Mouse (Mus musculus): ENCODE results near the gene Trir.

Gene Trir

GRCm38 (mm10) chr8:84994375-84994774, 32.2 kb upstream of the Trir start:
- no peak for DNase-seq (ENCODE audit: low spot score in 2 of 2)

GRCm38 (mm10) chr8:84995680-84996079, 30.9 kb upstream of the Trir start:
- no peak for DNase-seq (ENCODE audit: low spot score in 2 of 2)

DNA sequence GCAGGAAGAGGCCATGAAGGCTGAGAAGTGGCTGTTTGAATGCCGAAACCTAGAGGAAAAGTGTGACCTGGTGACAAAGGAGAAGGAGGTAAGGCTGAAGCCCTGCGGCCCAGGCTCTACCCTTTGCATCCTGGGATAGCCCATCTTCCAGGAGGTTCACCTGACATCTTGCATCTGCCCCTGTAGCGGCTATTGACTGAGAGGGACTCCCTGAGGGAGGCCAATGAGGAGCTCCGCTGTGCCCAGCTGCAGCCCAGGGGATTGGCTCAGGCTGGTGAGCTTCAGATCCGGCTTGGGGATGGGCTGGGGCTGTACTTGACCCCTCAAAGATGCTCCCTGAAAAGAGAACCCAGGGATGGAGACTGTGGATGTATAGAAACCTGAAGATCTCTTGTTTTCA, 29.6 kb upstream of the Trir start:
- DNase-seq (ENCODE audit: low spot score in 2 of 2) = no peak

DNA sequence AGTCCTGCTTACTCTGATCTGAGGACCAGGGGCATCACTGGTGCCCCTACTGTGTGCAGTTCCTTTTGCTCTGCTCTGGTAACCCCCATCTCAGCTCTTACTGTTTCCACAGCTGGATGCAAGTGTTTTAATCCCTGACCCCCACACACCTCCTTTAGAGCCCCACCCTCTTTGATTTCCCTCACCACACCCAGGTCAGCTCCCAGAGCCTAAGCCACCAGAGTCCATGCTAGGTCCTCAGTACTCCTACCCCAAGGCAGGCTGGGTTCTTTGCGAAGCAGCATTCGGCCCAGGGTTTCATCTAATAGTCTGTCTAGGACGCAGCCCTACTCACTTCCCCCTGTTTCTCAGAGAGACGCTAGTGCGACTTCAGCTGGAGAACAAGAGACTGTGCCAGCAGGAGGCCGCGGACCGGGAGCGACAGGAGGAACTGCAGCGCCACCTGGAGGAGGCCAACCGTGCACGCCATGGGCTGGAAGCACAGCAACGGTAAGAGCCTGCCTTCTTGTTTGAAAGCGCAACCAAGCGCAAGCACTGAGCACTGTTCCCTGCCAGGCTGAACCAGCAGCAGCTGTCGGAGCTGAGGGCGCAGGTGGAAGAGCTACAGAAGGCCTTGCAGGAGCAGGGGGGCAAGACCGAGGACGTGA, 28.9 kb upstream of the Trir start:
- peak; percentile 85 to 89 for DNase-seq (ENCODE audit: low spot score in 2 of 2)

- no peak for DNase-seq (ENCODE audit: low spot score in 2 of 2)
Measured at GRCm38 (mm10) chr8:85007686-85008085, 18.9 kb upstream of the Trir start.

DNA sequence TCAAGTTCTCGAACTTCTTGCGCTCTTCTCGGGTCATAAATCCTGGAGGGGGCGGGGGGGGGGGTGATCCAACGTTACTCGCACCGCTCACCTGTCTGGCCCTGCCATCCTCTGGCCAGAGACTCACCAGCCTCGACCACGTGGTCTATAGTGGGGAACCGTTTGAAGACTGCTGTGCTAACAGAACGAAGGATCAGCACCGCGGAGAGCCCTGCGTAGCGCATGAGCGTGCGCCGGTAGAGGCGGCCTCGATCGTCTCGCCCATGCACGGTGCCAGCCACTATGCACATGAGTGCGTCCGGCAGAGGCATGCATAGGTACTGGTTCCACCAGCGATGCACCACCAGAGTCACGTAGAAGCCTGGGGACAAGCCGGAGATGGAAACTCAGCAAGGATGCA, 15.4 kb upstream of the Trir start:
- DNase-seq (ENCODE audit: low spot score in 2 of 2) = no peak

- DNase-seq (ENCODE audit: low spot score in 2 of 2) = peak in 1 of 2 experiments; percentile 57
Measured at GRCm38 (mm10) chr8:85013230-85013840, 13.3 kb upstream of the Trir start.

DNA sequence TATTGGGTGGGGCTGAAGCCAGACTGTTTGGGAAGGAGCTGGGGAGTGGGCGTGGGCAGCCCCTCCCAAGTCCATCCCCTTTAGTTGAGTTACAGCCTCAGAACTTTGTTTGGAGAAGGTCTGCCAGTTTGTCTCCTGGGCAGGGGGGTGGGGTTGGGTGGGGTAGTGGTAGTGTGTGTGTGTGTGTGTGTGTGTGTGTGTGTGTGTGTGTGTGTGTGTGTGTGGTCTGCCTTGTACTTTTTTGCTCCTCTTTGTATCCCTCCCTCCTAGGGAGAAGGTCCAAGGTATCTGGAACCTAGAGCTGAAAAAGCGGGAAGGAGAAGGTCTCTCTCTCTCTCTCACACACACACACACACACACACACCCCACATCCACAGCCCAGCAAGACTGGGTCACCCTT, 12.2 kb upstream of the Trir start, which contains the start of gene Best2:
Gene Best2, minus strand, starts transcription at position 101 of the 400 bp plus-strand sequence.
- DNase-seq (ENCODE audit: low spot score in 2 of 2) = no peak

DNA sequence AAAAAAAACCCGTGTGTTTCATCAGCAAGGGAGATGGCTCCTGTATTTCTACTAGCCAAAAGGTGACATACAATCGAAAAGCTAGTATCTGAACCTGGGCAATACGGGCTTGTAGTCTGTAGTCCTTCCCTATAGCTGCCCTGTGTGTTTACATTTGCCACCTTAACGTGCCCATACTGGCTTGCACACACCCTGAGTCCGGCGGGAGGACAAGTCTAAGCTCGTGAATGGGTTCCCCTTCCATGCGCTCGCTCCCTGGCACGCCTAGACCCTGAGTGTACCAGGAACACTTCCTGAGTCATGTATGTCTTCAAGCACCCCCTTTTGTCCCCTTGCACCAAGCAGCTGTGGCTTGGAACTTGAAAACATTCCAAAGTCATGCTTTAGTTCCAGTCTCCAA, 9.9 kb upstream of the Trir start:
- DNase-seq (ENCODE audit: low spot score in 2 of 2) = no peak

GRCm38 (mm10) chr8:85017209-85017608, 9.4 kb upstream of the Trir start:
- DNase-seq (ENCODE audit: low spot score in 2 of 2) = no peak

DNA sequence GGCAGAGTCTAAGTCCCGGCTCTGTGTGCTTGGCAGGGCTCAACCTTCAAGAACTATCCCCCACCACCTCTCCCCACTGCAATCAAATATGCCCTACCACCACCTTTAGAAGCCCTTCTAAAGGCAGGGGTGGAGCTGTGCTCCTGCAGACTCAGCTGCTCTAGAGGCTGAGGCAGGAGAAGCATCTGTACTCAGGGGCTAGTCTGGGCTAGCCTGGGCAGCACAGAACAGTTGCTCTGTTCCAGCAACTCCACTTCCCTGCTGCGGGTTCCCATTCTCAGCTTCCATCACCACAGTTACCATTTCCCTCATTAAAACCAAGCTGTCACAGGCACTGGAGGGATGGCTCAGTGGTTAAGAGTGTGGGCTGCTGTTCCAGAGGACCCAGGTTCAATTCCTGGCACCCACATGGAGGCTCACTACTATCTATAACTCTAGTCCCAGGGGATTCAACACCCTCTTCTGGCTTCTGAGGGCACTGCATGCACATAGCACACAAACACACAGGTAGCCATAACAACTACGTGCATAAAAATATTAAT, 5.0 kb upstream of the Trir start:
- DNase-seq (ENCODE audit: low spot score in 2 of 2) = no peak

- DNase-seq (ENCODE audit: low spot score in 2 of 2) = no peak
Measured at GRCm38 (mm10) chr8:85023846-85024245, 2.8 kb upstream of the Trir start.

DNA sequence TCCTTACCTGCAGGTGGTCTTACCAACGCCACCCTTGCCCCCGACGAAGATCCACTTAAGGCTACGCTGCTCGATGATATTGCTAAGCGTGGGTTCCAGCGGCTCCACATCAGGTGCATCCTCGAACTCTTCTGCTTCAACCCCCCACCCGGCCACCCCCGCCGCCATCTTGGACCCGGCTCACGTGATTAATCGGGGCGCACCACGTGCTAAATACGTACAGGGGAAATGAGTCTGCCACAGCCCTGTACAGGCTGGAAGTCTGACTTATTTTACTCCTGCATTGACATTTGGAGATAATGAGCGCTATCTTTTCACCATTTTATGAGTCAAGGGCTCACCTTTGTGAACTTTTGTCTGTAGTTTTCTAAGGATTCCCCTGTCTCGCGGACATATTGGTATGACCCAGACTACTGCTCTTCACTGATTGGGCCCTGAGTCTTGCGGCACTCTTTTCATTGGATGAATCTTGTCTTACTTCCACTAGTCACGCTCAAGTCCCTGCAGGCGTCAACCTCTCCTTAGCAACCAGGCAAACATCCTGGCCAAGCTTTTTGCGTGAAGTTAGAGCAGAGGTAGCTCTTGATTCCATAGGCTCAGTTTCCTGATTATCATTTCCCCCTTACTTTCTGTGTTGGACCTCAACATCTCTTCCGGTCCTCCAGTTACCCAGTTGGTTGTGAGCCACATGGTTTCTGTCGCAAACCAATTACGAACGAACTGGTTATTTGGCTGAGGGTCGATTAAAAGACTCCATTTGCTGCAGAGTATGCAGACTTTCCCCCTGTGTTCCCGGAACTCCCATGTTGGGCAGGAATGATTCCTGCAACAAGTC, 1.3 kb upstream of the Trir start, which contains the start of gene Asna1:
Gene Asna1, minus strand, starts transcription at position 184 of the 835 bp plus-strand sequence.
- DNase-seq (ENCODE audit: low spot score in 2 of 2) = peak; percentile 57 to 65

GRCm38 (mm10) chr8:85027516-85027855, 863 bp downstream of the Trir start:
- DNase-seq (ENCODE audit: low spot score in 2 of 2) = no peak

DNA sequence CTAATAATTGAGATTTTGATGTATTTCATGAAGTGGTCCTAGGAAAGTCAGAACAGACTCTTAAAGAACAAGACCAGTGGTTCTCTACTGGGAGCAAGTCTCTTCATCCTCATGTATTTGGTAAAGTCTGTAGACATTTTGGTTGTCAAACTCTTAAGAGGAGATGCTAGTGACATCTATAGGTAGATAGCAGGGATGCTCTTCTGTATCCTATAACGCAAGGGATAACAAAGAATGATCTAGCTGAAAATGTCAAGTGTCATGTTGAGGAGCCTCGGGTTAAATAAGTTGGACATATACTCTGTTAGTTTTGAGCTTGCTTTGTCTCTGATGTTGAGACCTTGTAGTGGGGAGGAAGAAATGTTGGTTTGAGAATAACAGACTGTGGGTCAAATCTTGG, 1.3 kb downstream of the Trir start:
- DNase-seq (ENCODE audit: low spot score in 2 of 2) = no peak

DNA sequence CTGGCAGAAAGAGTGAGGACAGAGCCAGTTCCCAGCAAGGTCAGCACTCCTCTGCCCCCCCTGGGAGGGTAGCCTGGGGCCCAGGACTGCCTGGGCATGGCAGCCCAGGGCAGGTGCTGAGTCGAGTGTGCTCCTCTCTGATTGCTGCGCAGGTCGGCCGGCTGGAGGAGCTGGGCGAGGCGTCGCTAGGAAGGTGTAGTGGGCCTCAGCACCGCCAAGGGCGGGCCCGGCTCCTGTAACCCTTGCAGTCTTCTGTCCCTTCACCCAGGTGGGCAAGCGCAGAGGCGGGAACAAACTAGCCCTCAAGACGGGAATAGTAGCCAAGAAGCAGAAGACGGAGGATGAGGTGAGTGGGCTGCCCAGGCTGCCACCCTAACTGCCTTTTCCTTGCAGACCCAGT, 2.6 kb downstream of the Trir start:
- no peak for DNase-seq (ENCODE audit: low spot score in 2 of 2)

GRCm38 (mm10) chr8:85032622-85033311, 6.1 kb downstream of the Trir start:
- no peak for DNase-seq (ENCODE audit: low spot score in 2 of 2)

GRCm38 (mm10) chr8:85033867-85034266, 7.2 kb downstream of the Trir start:
- DNase-seq (ENCODE audit: low spot score in 2 of 2) = no peak

DNA sequence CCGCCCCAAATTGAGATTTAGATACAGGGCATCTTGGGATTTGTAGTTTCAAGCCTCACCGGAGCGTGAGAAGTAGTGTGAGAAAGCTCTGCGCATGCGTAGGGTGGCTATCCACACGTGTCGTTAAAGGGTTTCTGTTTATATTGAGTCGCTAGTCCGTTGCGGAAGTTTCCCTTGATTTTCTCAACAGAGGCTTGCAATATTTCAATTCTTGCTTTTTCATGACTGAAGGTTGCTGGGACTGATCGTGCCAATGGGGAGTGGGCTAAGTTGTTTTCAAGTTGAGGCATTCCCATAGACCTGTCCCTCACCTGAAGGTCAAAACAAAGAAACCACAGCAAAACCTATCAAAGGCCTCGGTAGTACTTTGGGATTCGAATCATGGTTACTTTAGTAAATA, 8.1 kb downstream of the Trir start:
- DNase-seq (ENCODE audit: low spot score in 2 of 2) = peak in 1 of 2 experiments; percentile 27

DNA sequence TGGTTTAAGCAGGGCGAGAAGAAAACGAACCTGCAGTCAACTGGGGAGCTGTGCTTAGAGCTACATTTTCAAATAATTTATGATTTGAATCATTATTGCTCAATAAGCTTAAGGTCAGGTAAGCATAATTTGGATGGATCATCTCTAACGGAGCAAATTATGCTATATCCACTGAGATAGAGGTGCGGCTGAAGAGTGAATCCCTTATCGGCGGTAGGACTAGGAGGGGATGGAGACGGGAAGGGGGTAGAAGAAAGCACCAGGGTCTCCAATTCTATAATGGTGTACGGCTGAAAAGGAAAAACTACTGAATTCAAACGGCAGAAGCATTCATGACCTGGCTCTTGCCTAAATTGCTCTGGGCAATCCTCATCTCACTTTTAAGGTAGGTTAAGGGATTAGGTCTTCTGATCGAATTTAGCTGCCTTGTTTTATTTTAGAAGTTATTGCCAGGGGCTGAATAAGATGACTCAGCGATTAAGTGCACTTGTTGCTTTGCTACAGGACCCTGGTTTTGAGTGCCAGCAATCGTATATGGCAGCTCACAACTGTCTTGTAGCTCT, 8.6 kb downstream of the Trir start:
- no peak for DNase-seq (ENCODE audit: low spot score in 2 of 2)

DNA sequence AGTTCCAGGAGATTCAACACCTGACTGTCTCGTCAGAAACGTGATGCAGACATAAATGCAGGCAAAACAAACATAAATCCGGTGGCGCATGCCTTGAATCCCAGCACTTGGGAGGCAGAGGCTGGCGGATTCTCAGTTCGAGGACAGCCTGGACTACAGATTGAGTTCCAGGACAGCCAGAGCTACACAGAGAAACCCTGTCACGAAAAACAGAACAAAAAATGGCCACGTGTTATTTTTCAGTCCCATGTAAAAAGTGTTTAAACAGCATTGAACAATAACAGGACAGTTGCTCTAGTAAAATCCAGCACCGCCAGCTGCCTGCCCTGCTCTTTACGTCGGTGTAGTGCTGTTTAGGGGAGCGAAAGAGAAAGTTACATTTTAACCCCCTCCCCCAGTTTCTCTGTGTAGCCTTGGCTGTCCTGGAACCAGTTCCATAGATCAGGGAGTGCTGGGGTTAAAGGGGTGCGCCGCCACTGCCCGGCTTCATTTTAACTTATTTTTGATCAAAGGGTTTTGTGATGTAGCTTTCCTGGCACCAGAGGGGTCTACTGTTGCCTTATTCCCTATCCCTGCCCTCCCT, 9.2 kb downstream of the Trir start:
- DNase-seq (ENCODE audit: low spot score in 2 of 2) = no peak
